Mouse (Mus musculus) ovary, postnatal 14 days (tissue): Measurements from ENCODE around the gene H13.
A peak's percentile ranks its signal among the peaks of the same experiment; 100 is the strongest.

Source experiments
- DNase-seq: peaks from one replicate; pipeline ENCODE4 v3.0.0; 2022; ENCODE audit warnings: low spot score

H13 gene

DNA sequence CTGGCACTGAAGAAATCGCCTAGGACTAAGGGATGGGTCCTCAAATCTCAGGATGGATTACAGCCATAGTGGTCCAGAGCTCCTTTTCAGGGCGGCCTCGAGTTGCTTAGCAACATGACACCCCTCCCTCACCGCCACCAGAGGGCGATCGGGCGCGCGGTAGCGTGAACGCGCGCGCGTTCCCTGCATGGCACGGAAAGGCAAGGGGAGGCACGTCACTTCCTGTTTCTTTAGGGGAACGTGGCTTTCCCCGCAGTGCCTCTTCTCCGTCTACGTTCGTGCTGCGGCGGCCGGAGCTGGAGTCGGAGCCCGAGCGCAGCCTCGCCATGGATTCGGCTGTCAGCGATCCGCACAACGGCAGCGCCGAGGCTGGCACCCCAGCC lies at the start of gene H13:
Gene H13 (plus strand): TSS at position 206 of the 383 bp plus-strand sequence.
- DNase-seq: peak; percentile 87

DNA sequence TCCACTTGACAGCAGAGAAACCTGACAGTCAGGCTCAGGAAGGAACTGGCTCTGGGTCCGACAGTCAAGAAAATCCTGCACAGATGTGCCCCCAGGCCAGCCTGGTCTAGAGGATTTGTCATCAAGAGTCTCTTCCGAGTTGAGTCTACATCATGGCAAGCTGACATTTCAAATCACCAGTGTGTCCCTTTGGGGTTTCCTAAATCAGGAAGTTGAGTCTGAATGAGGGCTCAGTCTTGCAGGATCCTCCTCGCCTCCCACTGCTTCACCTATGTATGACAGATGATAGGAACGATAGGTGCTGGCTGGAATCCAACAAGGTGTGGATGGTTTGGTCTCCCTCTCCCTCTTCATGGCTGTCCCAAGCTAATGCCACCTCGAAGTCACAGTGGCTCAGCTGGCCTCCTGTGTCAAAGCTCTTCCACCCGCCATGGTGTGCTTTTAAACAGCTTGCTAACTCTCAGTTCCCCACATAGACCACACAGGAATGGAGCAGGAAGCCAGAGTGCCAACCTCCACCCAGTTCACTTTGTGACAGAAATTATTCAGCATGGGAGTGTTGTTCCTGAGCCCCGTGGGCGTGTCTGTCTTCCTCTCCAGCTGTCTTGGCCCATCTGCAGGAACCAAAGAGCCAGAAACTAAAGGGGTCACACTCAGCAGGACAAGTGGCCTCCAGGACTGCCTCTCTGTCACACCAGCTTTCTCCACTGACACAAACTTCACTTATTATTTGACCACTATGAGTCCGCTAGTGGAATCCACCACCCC lies 48.7 kb upstream of the H13 start:
- DNase-seq: no peak

DNA sequence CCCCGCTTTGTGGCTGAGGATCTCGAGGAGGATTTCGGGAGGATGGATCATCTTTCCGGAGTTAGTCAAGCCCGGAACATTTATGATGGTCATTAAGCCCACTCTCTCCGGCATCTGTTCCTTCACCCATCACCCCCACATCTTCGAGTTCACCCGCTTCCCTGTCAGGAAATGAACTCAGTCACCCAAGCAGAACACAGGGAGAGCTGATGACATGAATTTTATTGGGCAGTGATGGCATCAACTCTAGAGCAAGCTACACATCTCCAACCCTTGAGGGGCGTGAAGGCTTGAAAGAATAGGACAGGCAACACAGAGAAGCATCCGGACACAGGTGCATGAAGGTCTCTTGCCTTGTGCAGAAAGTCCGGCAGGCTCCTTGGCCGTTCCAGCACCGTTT lies 47.1 kb upstream of the H13 start:
- DNase-seq: no peak

- DNase-seq: no peak
Measured at GRCm38 (mm10) chr2:152622953-152623352, 46.3 kb upstream of the H13 start, which contains the start of gene Defb25. Gene Defb25, minus strand, starts transcription at chr2:152623053.

DNA sequence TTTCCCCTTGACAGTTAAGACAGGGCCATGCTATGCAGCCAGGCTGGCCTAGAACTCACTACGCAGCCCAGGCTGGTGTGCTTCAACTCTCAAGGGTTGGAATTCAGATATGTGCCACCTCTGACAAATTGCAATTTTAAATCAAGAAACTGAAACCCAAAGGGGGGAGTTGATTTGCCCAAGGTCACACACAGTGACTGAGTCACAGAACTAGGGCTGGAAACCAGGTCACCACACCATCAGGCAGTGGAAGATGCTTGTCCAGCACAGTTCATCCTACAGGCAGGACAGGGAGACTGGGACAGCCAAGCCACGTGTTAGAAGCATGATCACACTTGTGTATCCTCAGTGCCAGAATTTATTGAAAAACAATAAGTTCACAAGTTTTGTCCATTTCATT lies 44.7 kb upstream of the H13 start:
- DNase-seq: no peak

DNA sequence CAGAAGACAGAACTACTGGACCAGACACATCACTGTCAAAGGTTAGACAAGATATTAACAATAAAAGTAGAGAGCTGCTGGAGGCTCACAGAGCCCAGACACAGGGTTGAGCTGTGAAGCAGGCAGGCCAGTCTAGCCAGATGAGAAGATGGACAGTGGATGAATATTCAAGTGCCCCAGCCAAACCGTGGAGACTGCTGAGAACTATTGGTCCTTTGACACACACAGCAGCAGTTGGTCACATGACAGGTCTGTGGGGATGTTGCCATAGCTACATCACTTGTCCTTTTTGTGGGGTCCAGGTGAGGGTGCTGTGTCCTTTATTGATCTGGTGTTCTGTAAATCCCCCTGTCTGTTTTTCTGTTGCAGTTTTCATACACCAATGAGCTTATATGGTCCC lies 44.0 kb upstream of the H13 start:
- no peak for DNase-seq

GRCm38 (mm10) chr2:152626774-152627591 lies 42.3 kb upstream of the H13 start, which contains the start of gene Rem1:
Gene Rem1, plus strand, starts transcription at chr2:152626951.
- no peak for DNase-seq

DNA sequence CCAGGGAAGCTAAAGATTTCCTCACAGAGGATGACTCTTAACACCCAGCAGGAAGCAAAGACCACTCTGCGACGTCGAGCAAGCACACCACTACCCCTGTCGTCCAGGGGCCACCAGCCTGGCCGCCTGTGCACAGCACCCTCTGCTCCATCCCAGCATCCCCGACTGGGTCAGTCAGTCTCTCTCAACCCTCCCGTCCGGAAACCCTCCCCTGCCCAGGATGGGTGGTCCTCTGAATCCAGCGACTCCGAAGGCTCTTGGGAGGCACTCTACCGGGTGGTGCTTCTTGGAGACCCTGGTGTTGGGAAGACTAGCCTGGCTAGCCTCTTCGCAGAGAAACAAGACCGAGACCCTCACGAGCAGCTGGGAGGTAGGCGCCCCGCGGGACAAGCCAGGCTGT lies 41.2 kb upstream of the H13 start:
- no peak for DNase-seq

GRCm38 (mm10) chr2:152629239-152629638 lies 40.0 kb upstream of the H13 start:
- DNase-seq: no peak

DNA sequence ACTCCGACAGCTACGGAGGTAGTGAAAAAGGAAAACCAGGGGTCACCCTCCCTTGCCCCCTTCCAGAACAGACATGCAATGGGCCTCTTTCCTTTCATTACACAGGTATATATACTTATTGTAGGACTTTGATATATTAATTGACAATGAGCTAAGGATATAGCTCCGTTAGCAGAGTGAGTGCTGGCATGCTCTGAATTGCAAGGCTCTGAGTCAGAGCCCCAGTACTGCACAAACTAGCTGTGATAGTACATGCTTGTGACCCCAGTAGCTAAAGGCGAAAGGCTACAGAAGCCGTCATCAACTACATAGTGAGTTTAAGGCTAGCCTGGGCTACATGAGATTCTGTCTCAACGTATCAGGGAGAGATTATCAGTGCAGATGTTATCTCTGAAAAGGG lies 39.4 kb upstream of the H13 start:
- no peak for DNase-seq

- no peak for DNase-seq
Measured at GRCm38 (mm10) chr2:152633334-152633733, 35.9 kb upstream of the H13 start.

DNA sequence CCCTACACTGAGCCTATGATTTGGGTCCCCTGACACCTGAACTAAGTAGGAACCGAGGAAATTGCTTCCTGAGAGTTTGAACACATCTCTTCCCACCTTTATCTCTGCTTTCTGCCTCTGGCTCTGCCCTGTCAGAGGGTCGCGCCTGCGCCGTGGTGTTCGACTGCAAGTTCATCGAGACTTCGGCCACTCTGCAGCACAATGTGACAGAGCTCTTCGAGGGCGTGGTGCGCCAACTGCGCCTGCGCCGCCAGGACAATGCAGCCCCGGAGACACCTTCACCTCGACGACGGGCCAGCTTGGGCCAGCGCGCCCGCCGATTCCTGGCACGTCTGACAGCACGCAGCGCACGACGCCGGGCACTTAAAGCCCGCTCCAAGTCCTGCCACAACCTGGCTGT lies 35.0 kb upstream of the H13 start:
- DNase-seq: no peak

GRCm38 (mm10) chr2:152636246-152637005 lies 32.8 kb upstream of the H13 start:
- DNase-seq: peak; percentile 62

GRCm38 (mm10) chr2:152637006-152637322 lies 32.3 kb upstream of the H13 start:
- no peak for DNase-seq

GRCm38 (mm10) chr2:152637381-152637780 lies 31.9 kb upstream of the H13 start:
- DNase-seq: no peak

GRCm38 (mm10) chr2:152638865-152639264 lies 30.4 kb upstream of the H13 start:
- DNase-seq: no peak

GRCm38 (mm10) chr2:152639406-152640113 lies 29.7 kb upstream of the H13 start:
- no peak for DNase-seq

- DNase-seq: no peak
Measured at GRCm38 (mm10) chr2:152652901-152653620, 16.2 kb upstream of the H13 start.

GRCm38 (mm10) chr2:152653874-152654715 lies 15.2 kb upstream of the H13 start:
- DNase-seq: no peak

DNA sequence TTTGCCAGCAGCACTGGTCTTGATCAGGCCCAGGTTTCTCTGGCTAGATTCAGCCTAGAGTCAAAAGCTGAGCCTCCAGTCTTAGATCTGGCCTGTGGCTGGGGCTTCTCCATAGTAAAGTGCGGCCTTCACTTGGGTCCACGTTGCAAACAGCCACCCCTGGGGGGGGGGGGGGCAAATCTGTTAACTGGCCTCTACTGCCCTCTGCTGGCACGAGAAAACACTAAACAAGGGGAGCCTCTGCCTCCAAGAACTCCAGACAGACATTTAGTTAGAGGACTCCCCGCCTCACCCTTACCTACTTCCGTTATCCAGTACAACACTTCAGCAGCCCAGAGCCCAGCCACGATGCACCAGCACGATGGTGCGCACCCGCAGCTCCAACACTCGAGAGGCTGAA lies 11.9 kb upstream of the H13 start:
- no peak for DNase-seq
